Mouse (Mus musculus) retina, embryonic 14.5 days (tissue): ENCODE measurements around the gene Gm3500.
"Not testable (repeated sequence)": the region's sequence is repeated elsewhere in the genome, so short reads cannot be mapped to it uniquely, and the experiment has no call there.

Source experiments
- DNase-seq: peaks from one replicate; pipeline ENCODE4 v3.0.0-alpha.2; 2015; ENCODE audit warnings: low spot score

The Gm3500 gene

DNA sequence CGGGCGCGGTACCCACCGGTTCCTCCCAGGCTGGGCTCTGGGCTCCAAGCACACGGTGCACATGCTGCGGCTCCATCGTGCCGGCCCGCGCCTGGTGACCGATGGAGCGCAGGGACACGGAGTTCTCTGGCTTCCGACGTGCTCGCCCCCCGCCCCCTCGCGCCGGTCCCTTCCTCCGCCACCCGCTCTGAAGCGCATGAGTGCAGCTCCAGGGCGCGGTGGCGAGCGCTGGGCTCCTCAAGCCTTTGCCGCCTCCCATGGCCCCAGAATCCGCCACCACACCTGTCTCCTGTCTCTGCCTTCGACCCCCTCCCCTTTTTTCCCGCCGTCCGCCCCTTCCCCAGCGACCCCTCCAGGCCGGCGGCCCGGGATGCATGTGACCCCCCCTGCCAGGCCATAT is at the start of gene Gm3500:
Gene Gm3500 (minus strand): TSS at position 101 of the 400 bp plus-strand sequence.
- DNase-seq = not testable (repeated sequence)

DNA sequence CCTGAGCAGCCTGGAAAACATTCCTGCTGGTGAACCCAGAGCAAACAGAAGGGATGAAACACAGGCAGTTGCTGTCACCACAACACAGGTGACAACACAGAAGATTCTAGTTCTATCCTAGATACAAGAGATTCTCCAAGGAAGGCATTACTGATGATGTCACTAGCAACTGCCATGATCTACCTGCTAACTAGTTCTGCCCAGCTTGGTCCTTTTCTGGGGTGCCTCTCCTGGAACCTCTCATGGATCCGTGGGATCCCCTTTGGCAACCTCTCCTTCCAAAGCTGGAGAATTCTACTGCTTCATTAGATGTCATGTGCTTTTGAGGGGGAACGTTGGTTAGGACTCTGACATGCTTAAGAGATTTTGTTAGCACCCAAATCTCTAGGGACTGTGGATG is 54.0 kb downstream of the Gm3500 start, which contains the start of gene Gm3542:
Gene Gm3542 (minus strand): TSS at position 101 of the 400 bp plus-strand sequence.
- not testable (repeated sequence) for DNase-seq
